Mouse (Mus musculus) embryonic fibroblast, embryonic 13.5 days (primary cell): ENCODE data around the gene Naa38. TPM values are rescaled to one million over a fixed set of nuclear protein-coding genes. Genes with fewer than 3 reads are reported as not detected.

ENCODE experiments used
- H3K27ac ChIP-seq: 2 replicates; pipeline ENCODE4 v1.5.1; 2012; ENCODE audit warnings: low read length, control low read depth, inconsistent platforms; ENCODE audit not compliant: insufficient read depth
- H3K4me1 ChIP-seq: 2 replicates; pipeline ENCODE4 v1.6.1; 2011; ENCODE audit warnings: low read length; ENCODE audit not compliant: control insufficient read depth, insufficient read depth
- H3K4me3 ChIP-seq: 2 replicates; pipeline ENCODE4 v1.5.1; 2011; ENCODE audit warnings: mild to moderate bottlenecking, control low read depth, low read length; ENCODE audit not compliant: insufficient read depth
- CTCF ChIP-seq: IDR thresholded peaks from 2 replicates; pipeline ENCODE4 v1.5.1; 2011; ENCODE audit warnings: mild to moderate bottlenecking, control low read depth, low read length, moderate library complexity, borderline replicate concordance; ENCODE audit not compliant: insufficient read depth
- POLR2A ChIP-seq: IDR thresholded peaks from 2 replicates; pipeline ENCODE4 v1.6.1; 2011; ENCODE audit warnings: low read depth, mild to moderate bottlenecking, control low read depth, low read length, moderate library complexity
- polyA plus RNA-seq: library from polyadenylated mRNA; stranded (reverse); fragments of >200 nt; gene quantifications from 2 replicates; pipeline ENCODE4 v1.2.4, GENCODE M21; 2011; ENCODE audit warnings: low read depth; ENCODE audit not compliant: missing spikeins, insufficient read length

The Naa38 gene
- polyA plus RNA-seq, 1 experiment, result 81.1 TPM

GRCm38 (mm10) chr11:69399201-69400082 lies 4.2 kb downstream of the Naa38 start:
- H3K27ac ChIP-seq, result no peak overlapping the region
- TF ChIP-seq POLR2A, result no peak
- TF ChIP-seq CTCF, result no peak
- peaks cover 4% of the 10 kb centered on the region; the same call in 1 of the 2 replicates for H3K4me1 ChIP-seq

DNA sequence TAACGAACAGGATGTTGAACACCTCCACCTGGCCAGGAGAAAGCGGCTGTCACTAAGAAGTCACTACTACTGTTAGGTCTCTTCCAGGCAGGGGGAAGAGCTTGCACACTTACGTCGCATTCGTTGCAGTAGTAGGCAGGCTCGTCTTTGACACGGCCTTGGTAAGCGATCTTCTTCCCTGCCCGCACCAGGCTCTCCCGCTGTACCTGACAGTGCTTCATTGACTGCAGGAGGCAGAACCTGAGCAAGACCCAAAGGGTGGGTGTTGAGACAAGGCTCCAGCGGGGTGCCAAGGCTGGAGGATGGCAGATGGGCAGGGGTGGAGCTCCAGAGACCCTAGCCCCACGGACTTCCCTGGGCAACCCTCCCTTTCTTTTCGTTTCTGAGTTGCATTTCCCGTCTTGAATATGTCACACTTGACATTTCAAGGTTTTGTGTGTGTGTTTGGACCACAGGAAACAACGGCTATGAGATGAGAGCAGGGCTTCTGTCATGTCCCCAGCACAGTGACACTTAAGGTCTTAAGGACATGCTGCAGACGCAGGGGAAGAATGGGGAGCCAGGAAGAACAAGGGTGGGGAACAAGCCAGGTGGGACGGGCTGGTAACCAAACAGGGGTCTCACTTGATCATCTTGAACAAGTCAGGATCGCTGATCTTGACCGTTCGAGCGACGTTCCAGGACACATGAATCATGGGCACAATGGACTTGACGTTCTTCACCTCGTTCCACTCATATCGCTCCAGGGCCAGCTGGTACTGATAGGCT lies 5.0 kb downstream of the Naa38 start:
- TF ChIP-seq POLR2A (no peak), CTCF (no peak)
- no peak overlapping the region for H3K4me3 ChIP-seq
- peaks cover 4% of the 10 kb centered on the region; the same call in 1 of the 2 replicates for H3K4me1 ChIP-seq

More at GRCm38 (mm10) chr11:69399201-69400082, 4.2 kb downstream of the Naa38 start:
- H3K4me3 ChIP-seq, result no peak overlapping the region

GRCm38 (mm10) chr11:69401210-69401637 lies 5.9 kb downstream of the Naa38 start:
- Histone ChIP-seq H3K27ac (no peak overlapping the region), H3K4me3 (no peak overlapping the region), H3K4me1 (peaks cover 4% of the 10 kb centered on the region; the same call in 1 of the 2 replicates)
- TF ChIP-seq CTCF (peak; percentile 83), POLR2A (no peak; the same call in 1 of the 2 replicates)

More for the DNA sequence above, 5.0 kb downstream of the Naa38 start:
- no peak overlapping the region for H3K27ac ChIP-seq

DNA sequence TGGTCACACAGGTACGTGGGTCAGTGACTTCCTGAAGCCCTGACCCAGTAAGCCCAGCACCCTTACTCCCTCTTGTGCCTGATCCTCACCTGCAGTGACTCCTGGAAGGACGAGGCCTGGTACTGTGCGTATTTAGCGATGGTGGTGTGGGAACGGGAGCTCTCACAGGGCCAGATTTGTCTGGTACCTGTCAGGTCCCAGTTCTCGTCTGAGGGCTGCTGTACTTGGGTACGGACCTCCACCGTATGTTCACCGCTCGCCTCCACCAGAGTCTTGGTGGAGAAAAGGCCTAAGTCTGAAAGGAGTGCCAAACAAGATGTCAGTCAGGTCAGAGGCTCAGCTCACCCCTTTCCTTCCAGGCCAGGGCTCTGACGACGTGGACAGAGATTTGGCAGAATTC lies 6.7 kb downstream of the Naa38 start:
- H3K27ac ChIP-seq, result no peak overlapping the region
- H3K4me3 ChIP-seq, result no peak overlapping the region
- peaks cover 4% of the 10 kb centered on the region; the same call in 1 of the 2 replicates for H3K4me1 ChIP-seq
- TF ChIP-seq CTCF (no peak), POLR2A (no peak)

- TF ChIP-seq POLR2A (no peak), CTCF (no peak)
- peaks cover 4% of the 10 kb centered on the region for H3K4me1 ChIP-seq
- no peak overlapping the region for H3K4me3 ChIP-seq
These were observed 8.7 kb downstream of the Naa38 start for GRCm38 (mm10) chr11:69403691-69404594.

DNA sequence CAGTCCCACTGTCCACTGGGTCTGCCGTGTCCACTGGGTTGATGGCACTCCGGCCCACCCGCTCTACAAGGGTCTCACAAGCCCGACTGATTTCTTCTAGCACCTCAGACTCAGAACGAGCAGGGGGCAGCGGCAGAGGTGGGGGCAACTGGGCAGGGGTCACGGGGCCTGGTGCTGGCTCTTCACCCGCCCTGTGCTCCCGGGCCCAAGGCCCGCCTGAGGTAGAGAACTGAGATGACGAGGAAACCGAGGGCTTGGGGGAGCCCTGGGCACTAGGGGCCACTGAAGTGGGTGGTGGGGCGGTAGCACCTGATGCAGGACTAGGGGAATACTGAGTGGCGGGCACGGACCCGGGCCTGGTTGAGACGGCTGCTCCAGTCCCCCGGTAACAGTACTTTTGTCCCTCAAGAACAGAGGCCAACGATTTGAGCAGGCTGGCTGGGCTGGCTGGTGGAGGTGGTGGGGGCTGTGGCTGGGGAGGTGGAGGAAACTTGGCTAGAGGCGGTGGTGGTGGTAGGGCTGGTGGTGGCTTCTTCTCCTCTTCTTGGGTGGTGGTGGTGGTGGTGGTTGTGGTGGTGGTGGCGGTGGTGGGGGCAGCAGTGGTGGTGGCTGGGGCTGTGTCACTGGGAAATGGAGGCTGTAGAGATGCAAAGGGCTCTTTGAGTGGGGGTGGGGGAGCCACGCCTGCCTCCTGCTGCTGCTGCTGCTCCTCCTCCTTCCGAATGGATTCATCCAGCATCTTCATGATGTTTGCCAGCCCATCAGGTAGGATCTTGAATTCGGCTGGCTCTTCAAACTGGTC lies 9.5 kb downstream of the Naa38 start:
- Histone ChIP-seq H3K4me1 (peaks cover 3% of the 10 kb centered on the region), H3K27ac (no peak overlapping the region), H3K4me3 (no peak overlapping the region)
- TF ChIP-seq CTCF (no peak), POLR2A (no peak)

More at GRCm38 (mm10) chr11:69403691-69404594, 8.7 kb downstream of the Naa38 start:
- no peak overlapping the region for H3K27ac ChIP-seq

DNA sequence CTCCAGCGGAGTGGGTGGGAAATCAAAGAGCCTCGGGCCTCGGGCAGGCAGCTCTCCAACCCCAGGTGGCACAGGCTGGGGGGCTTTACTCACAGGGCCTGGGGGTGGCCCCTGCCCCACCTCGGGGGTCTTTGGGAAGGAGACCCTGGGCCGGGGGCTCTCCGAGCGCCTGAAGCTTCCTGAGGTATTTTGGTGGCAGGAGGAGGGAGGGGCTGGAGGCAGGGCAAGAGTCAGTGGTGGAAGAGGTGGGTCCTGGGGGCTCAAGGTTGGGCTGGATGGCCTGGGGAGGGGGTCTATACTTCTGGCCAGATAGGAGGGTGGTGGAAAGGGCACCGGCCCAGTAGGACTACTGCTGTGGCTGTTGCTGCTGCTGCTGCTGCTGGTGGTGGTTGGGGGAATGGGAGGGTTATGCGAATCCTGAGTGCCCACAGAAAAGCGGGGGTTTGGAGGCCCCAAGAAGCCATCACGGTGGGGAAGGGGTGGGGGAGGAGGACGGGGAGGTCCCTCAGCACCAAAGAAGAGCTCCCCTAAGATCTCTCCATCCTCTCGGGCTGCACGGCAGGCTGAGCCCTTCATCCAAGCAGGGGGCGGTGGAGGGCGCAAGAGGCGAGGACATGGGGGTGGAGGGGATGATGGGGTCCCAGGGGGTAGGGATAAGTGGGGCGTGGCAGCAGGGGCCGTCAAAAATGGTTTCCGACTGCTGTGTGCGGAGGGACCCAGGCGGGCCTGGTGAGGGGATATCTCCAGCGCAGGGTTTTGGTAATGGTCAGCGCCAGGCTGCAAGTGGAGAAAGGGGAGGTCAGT lies 10.3 kb downstream of the Naa38 start:
- Histone ChIP-seq H3K27ac (no peak overlapping the region), H3K4me3 (no peak overlapping the region), H3K4me1 (no peaks in the 10 kb centered on the region; the same call in 1 of the 2 replicates)
- TF ChIP-seq POLR2A (no peak), CTCF (no peak)

DNA sequence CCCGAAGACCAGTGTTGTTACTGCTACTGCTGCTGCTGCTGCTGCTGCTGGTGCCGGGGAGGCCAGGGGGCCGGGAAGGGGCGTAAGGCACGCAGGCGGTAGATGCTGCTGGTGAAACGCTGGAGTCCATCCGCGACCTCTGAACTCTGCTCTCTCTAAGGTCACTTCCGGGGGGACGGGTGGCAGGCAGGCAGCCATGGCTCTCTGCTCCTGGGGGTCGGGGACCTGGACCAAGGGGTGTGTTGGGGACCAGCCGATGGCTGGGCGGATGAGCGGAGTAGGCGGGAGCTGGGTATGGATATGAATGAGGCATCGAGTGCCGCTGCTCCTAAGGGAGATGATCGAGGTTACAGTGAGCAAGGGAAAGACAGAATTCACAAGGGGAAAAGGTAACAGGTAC lies 11.0 kb downstream of the Naa38 start:
- Histone ChIP-seq H3K4me1 (no peaks in the 10 kb centered on the region; the same call in 1 of the 2 replicates), H3K27ac (no peak overlapping the region), H3K4me3 (no peak overlapping the region)
- TF ChIP-seq POLR2A (no peak), CTCF (no peak)
